Mouse (Mus musculus): ENCODE measurements around the gene Rbbp4.

DNA sequence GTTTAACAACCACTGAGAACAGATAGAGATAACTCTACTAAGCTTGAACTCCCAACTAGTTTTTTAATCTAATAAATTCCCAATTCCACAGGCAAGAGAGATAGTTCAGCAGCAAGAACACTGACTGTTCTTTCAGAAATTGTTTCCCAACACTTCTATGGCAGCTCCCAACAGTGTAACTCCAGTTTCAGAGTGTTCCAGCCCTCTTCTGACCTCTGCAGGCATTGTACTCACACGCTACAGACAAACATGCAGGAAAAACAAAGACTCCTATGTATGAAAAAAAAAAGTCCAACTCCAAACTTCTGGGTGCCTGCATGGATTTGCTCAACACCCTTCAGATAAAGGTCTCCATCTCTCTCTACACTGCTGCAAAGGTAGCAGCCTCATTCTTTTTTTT is 2.3 kb downstream of the Rbbp4 start:
- TF ChIP-seq CTCF (IDR thresholded peaks at IDR 0.05; ENCODE audit: low read depth) (no peak), EP300 (IDR thresholded peaks at IDR 0.05; ENCODE audit: low read depth) (no peak)

All from liver, postnatal 0 days (tissue).